Mouse (Mus musculus): Measurements from ENCODE around the gene Syt2.

GRCm38 (mm10) chr1:134788096-134788495, 141.6 kb downstream of the Syt2 start:
- TF ChIP-seq CTCF (IDR thresholded peaks at IDR 0.05; ENCODE audit: extremely low read depth, insufficient read depth, insufficient read length, insufficient replicate concordance) (no peak), POLR2A (IDR thresholded peaks at IDR 0.05; ENCODE audit: low read depth, low read length) (no peak)

Measured in spleen, adult 2 months (tissue).